Mouse (Mus musculus) CH12.LX (cell line): ENCODE data around the gene Osbpl11.

ENCODE experiments used
- CTCF ChIP-seq, 2 experiments: IDR thresholded peaks in 1 of 2; conservative IDR thresholded peaks in 1 of 2; 2 replicates each; pipeline ENCODE4 v1.5.1; 2011 to 2012; ENCODE audit warnings: low read depth in 2 of 2, low read length in 2 of 2, improper control_type of control experiment in 1 of 2, inconsistent platforms in 1 of 2, mild to moderate bottlenecking in 1 of 2, moderate library complexity in 1 of 2
- EP300 ChIP-seq: IDR thresholded peaks from 2 replicates; pipeline ENCODE4 v1.6.1; 2011; ENCODE audit warnings: low read length, improper control_type of control experiment
- ETS1 ChIP-seq: conservative IDR thresholded peaks from 2 replicates; pipeline ENCODE4 v1.6.1; 2012; ENCODE audit warnings: low read depth, mild to moderate bottlenecking, inconsistent platforms, low read length, improper control_type of control experiment, moderate library complexity
- GABPA ChIP-seq: IDR thresholded peaks from 2 replicates; pipeline ENCODE4 v1.6.1; 2012; ENCODE audit warnings: low read depth, low read length, improper control_type of control experiment, inconsistent platforms; ENCODE audit not compliant: insufficient replicate concordance
- HCFC1 ChIP-seq: IDR thresholded peaks from 2 replicates; pipeline ENCODE4 v1.6.1; 2012; ENCODE audit warnings: low read depth, mild to moderate bottlenecking, inconsistent platforms, low read length, improper control_type of control experiment
- KAT2A ChIP-seq: IDR thresholded peaks from 2 replicates; pipeline ENCODE4 v1.6.1; 2012; ENCODE audit warnings: low read length, improper control_type of control experiment, inconsistent platforms; ENCODE audit not compliant: insufficient replicate concordance
- MAFK ChIP-seq: IDR thresholded peaks from 2 replicates; pipeline ENCODE4 v1.6.1; 2011; ENCODE audit warnings: low read length, improper control_type of control experiment; ENCODE audit not compliant: insufficient replicate concordance
- NELFE ChIP-seq: IDR thresholded peaks from 2 replicates; pipeline ENCODE4 v1.6.1; 2011; ENCODE audit warnings: low read depth, low read length, improper control_type of control experiment
- POLR2A ChIP-seq: IDR thresholded peaks from 2 replicates; pipeline ENCODE4 v1.6.1; 2011; ENCODE audit warnings: low read depth, mild to moderate bottlenecking, improper control_type of control experiment, low read length
- SIN3A ChIP-seq: IDR thresholded peaks from 2 replicates; pipeline ENCODE4 v1.6.1; 2012; ENCODE audit warnings: low read length, improper control_type of control experiment, inconsistent platforms
- SMC3 ChIP-seq: IDR thresholded peaks from 2 replicates; pipeline ENCODE4 v1.6.1; 2011; ENCODE audit warnings: low read depth, low read length, improper control_type of control experiment

- no peak for TF ChIP-seq CTCF (conservative IDR thresholded peaks at IDR 0.05 in 1 of 2, IDR thresholded peaks at IDR 0.05 in 1 of 2; ENCODE audit: low read depth in 2 of 2, low read length in 2 of 2)
- TF ChIP-seq KAT2A, result no peak
- no peak for TF ChIP-seq SMC3
- TF ChIP-seq ETS1, result no peak
- TF ChIP-seq MAFK, result peak; percentile 85
- no peak for TF ChIP-seq GABPA
- TF ChIP-seq NELFE, result no peak
- TF ChIP-seq EP300, result no peak
- no peak for TF ChIP-seq HCFC1
- TF ChIP-seq POLR2A, result no peak
- no peak for TF ChIP-seq SIN3A
Measured at GRCm38 (mm10) chr16:33159363-33159762, 25.5 kb upstream of the Osbpl11 start.
